Mouse (Mus musculus): ENCODE data around the gene Kcnmb3.

- no peak for TF ChIP-seq CTCF (IDR thresholded peaks at IDR 0.05 in 2 of 3, conservative IDR thresholded peaks at IDR 0.05 in 1 of 3; ENCODE audit: control insufficient read depth in 1 of 3, insufficient read depth in 1 of 3, low read depth in 2 of 3, low read length in 3 of 3, poor library complexity in 1 of 3, severe bottlenecking in 1 of 3)
- TF ChIP-seq GATA1 (IDR thresholded peaks at IDR 0.05; ENCODE audit: low read depth, low read length): no peak
- no peak for TF ChIP-seq POLR2A (IDR thresholded peaks at IDR 0.05; ENCODE audit: control insufficient read depth in 1 of 2, insufficient read depth in 1 of 2, low read depth in 1 of 2, low read length in 2 of 2, poor library complexity in 1 of 2)
- TF ChIP-seq UBTF (IDR thresholded peaks at IDR 0.05; ENCODE audit: borderline replicate concordance, insufficient read depth, low read depth, low read length): no peak
Measured at GRCm38 (mm10) chr3:32527181-32527580, 35.1 kb upstream of the Kcnmb3 start.

Data from MEL (cell line).